Mouse (Mus musculus): ENCODE data around the gene Psmg3. TPM values are rescaled to one million over a fixed set of nuclear protein-coding genes. Genes with fewer than 3 reads are reported as not detected.

Gene Psmg3
- polyA plus RNA-seq, 1 experiment: 29.2 TPM

DNA sequence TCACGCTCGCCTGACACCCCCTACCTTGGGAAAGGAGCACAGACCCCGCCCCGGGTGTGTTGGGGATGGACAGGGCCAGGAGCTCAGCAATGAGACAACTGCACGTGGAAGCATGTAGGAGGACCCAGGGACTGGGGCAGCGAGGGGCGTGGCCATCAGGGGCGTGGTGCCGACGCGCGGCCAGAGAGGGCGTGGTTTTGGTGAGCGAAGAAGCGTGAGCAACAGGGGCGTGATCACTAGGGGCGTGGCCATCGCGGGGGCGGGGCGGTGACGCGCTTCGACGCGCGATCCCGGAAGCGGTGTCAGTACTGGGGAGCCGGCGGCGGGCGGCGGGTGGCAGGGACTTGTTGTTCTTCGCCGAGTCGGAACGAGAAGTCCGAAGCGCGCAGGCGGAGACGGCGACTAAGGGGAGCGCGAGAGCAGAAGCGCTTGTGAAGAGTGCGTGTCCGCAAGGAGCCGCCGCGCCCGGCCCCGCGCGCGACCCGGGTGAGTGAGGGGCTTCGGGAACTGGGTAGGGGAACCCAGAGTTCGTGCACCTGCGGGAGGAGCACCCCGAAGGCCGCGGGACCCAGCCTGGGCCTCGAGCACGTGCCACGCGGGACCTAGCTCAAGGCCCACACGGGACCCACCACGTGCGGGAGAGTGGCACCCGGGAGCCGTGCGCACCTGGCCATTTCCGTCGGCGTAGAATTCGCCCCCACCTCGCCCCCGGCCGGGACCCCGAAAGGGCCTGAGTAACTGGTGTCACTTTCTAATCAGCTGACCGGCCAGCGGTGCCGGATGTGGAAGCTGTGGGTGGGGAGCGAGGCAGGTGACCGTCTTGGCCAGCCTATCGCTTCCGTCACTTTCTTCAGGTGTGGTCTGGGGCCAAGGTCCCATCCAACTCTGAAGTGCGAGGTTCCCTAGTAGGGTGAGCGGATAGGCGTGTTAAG, 35.2 kb downstream of the Psmg3 start, which contains the start of gene Mafk:
Gene Mafk, plus strand, starts transcription at position 287 of the 932 bp plus-strand sequence.
- TF ChIP-seq CTCF (conservative IDR thresholded peaks at IDR 0.05; ENCODE audit: insufficient read depth, insufficient read length, low read depth, low read length): no peak
- TF ChIP-seq POLR2A (IDR thresholded peaks at IDR 0.05; ENCODE audit: low read depth, low read length): peak; percentile 67
- peaks cover 39% of the 10 kb centered on the region for H3K4me1 ChIP-seq (ENCODE audit: control insufficient read depth, insufficient read depth, low read length)
- no peaks in the 10 kb centered on the region for H3K36me3 ChIP-seq (ENCODE audit: control insufficient read depth, insufficient read depth, low read length)
- peak; percentile 99 for DNase-seq
- H3K27me3 ChIP-seq (replicated peaks; ENCODE audit: control insufficient read depth, insufficient read depth, low read length): no peaks in the 10 kb centered on the region
- H3K4me3 ChIP-seq (ENCODE audit: insufficient read depth, low read depth, low read length): peak within 1 kb of the TSS; percentile 67
- under 1% methylated on average over 92 of the region's 92 CpGs for WGBS
- H3K27ac ChIP-seq (ENCODE audit: insufficient read depth, low read depth, low read length): peak within 1 kb of the TSS; percentile 97

DNA sequence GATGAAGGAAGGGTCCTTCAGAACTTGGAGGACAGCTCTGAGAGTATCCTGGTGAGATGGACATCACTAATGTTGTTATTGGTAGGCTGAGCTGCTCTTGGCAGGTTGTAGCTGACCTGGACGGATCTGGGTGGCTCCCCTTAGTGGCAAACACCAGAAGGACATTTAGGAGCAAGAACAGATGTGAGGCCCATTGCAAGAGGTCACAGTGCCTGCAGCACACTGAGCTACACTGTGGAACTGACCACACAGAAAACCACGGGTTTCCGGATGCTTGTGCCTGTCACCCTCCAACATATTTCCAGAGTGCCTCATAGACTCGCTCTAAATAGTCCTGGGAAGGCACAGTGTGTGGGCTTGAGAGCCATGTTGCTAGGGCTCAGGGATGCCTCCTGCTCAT, 37.2 kb downstream of the Psmg3 start:
- Histone ChIP-seq H3K27ac (ENCODE audit: insufficient read depth, low read depth, low read length) (no peak overlapping the region), H3K4me3 (ENCODE audit: insufficient read depth, low read depth, low read length) (no peak overlapping the region), H3K27me3 (replicated peaks; ENCODE audit: control insufficient read depth, insufficient read depth, low read length) (no peaks in the 10 kb centered on the region), H3K36me3 (ENCODE audit: control insufficient read depth, insufficient read depth, low read length) (no peaks in the 10 kb centered on the region), H3K4me1 (ENCODE audit: control insufficient read depth, insufficient read depth, low read length) (peaks cover 22% of the 10 kb centered on the region)
- 57% methylated on average over 4 of the region's 4 CpGs for WGBS
- DNase-seq: no peak
- TF ChIP-seq CTCF (conservative IDR thresholded peaks at IDR 0.05; ENCODE audit: insufficient read depth, insufficient read length, low read depth, low read length) (peak; percentile 41; the same call in 1 of the 2 replicates), POLR2A (IDR thresholded peaks at IDR 0.05; ENCODE audit: low read depth, low read length) (no peak)

DNA sequence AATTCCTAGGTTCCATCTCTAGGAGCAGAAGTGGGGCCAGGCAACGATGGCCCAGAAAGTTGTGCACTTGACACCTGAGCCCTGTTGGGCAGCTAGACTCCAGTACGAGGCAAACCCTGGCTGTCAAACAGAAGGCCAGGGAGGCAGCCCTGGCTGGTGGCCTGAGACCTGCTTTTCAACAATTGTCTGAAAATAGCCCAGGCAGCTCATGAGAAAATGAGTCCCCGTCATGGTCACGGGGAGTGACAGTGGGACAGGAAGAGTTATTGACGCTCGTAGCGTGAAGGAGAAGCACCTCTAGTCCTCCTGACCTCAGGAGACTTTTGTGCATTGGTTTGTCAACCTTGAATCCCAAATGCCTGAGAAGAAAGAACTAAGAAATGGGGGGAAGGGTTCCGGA, 45.3 kb downstream of the Psmg3 start:
- TF ChIP-seq CTCF (conservative IDR thresholded peaks at IDR 0.05; ENCODE audit: insufficient read depth, insufficient read length, low read depth, low read length) (no peak), POLR2A (IDR thresholded peaks at IDR 0.05; ENCODE audit: low read depth, low read length) (no peak)
- H3K4me1 ChIP-seq (ENCODE audit: control insufficient read depth, insufficient read depth, low read length): no peaks in the 10 kb centered on the region
- WGBS: 62% methylated on average over 8 of the region's 8 CpGs
- H3K36me3 ChIP-seq (ENCODE audit: control insufficient read depth, insufficient read depth, low read length): no peaks in the 10 kb centered on the region
- no peak overlapping the region for H3K4me3 ChIP-seq (ENCODE audit: insufficient read depth, low read depth, low read length)
- H3K27ac ChIP-seq (ENCODE audit: insufficient read depth, low read depth, low read length): no peak overlapping the region
- peak; percentile 40 for DNase-seq
- no peaks in the 10 kb centered on the region for H3K27me3 ChIP-seq (replicated peaks; ENCODE audit: control insufficient read depth, insufficient read depth, low read length)

DNA sequence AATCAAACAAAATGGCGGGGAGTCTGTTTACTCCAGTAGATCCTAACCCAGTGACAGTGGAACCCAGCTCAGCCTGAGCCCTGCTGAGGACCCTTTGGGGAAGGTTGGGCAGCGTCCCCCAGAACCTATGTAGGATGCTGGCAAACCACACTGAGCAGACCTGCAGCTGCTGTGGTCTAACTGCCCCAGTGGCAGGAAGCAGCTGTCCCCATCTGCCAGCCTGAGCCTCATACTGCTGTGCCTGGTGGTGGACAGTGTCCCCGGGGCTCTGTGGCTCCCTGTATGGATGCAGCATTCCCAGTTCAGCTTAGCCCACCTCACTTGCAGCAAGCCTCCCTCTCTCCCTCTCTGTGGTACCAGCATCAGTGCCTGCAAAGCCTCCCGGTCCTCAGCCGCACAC, 49.7 kb downstream of the Psmg3 start:
- Histone ChIP-seq H3K27me3 (replicated peaks; ENCODE audit: control insufficient read depth, insufficient read depth, low read length) (no peaks in the 10 kb centered on the region), H3K4me3 (ENCODE audit: insufficient read depth, low read depth, low read length) (no peak overlapping the region), H3K4me1 (ENCODE audit: control insufficient read depth, insufficient read depth, low read length) (no peaks in the 10 kb centered on the region), H3K36me3 (ENCODE audit: control insufficient read depth, insufficient read depth, low read length) (no peaks in the 10 kb centered on the region), H3K27ac (ENCODE audit: insufficient read depth, low read depth, low read length) (no peak overlapping the region)
- TF ChIP-seq POLR2A (IDR thresholded peaks at IDR 0.05; ENCODE audit: low read depth, low read length): no peak
- TF ChIP-seq CTCF (conservative IDR thresholded peaks at IDR 0.05; ENCODE audit: insufficient read depth, insufficient read length, low read depth, low read length): no peak
- DNase-seq: no peak
- WGBS: 78% methylated on average over 5 of the region's 5 CpGs

DNA sequence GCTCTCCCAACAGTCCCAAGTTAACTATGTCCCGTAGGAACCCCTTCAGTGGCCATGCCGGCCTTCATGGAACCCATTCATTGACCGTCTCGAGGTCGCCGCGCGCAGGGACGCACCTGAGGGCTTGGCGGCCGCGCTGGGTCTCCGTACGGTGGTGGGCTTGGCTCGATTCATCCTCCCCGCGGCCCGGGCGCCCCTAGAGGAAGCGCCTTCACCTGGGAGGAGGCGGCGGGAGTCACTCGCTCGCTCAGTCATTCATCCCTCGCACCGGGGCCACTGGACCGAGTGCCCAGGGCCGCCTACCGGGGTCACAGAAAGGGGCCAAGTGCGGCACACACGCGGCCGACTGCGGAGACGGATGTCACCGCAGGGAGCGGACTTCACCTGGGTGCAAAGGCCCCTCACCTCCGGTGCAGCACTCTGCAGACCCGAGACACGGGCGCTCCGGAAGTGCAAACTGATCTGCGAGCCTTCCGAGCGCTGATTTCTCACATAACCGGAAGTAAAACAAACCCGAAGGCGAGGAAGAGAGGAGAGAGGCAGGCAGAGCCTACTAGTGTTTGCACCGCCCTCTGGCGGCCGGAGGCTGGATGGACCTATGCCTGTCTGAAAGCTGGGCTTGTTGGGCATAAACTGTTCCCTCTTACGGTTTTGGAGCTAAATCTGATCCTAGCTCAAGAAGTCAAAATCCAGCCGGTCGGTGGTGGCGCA, 51.3 kb downstream of the Psmg3 start, which contains the start of gene Ints1:
Gene Ints1, minus strand, starts transcription at position 459 of the 711 bp plus-strand sequence.
- no peaks in the 10 kb centered on the region for H3K36me3 ChIP-seq (ENCODE audit: control insufficient read depth, insufficient read depth, low read length)
- H3K27ac ChIP-seq (ENCODE audit: insufficient read depth, low read depth, low read length): no peak within 1 kb of the TSS
- H3K27me3 ChIP-seq (replicated peaks; ENCODE audit: control insufficient read depth, insufficient read depth, low read length): no peaks in the 10 kb centered on the region
- H3K4me1 ChIP-seq (ENCODE audit: control insufficient read depth, insufficient read depth, low read length): no peaks in the 10 kb centered on the region
- TF ChIP-seq CTCF (conservative IDR thresholded peaks at IDR 0.05; ENCODE audit: insufficient read depth, insufficient read length, low read depth, low read length) (peak; percentile 95), POLR2A (IDR thresholded peaks at IDR 0.05; ENCODE audit: low read depth, low read length) (no peak)
- DNase-seq: peak; percentile 98
- H3K4me3 ChIP-seq (ENCODE audit: insufficient read depth, low read depth, low read length): peak within 1 kb of the TSS; percentile 85
- under 1% methylated on average over 55 of the region's 55 CpGs for WGBS

Other genes starting within 250 kb of the Psmg3 start
- gene Micall2, start 90.5 kb downstream of the Psmg3 start, polyA plus RNA-seq (2012; rRNA removed): 3.3 and 3.4 TPM in 2 replicates
- 40.1 and 42.2 TPM in 2 replicates for gene Ints1, start 51.2 kb downstream of the Psmg3 start, polyA plus RNA-seq (2012; rRNA removed)
- gene Mafk, start 35.4 kb downstream of the Psmg3 start, polyA plus RNA-seq (2012; rRNA removed): 20.5 and 22.2 TPM in 2 replicates
- 69.7 and 90.2 TPM in 2 replicates for gene Tmem184a, start 7.0 kb downstream of the Psmg3 start, polyA plus RNA-seq (2012; rRNA removed)
- gene Gm26938, start 478 bp downstream of the Psmg3 start, polyA plus RNA-seq (2012; rRNA removed): not detected in 2 replicates
- 9.6 and 10.3 TPM in 2 replicates for gene Elfn1, start 81.1 kb upstream of the Psmg3 start, polyA plus RNA-seq (2012; rRNA removed)

All from kidney, adult 2 months (tissue).